Mouse (Mus musculus) kidney, adult 2 months (tissue): ENCODE data around the gene Eif6. TPM values are rescaled to one million over a fixed set of nuclear protein-coding genes. Genes with fewer than 3 reads are reported as not detected.

Experiments used
- DNase-seq: peaks from one replicate; pipeline ENCODE4 v3.0.0; 2021
- H3K27ac ChIP-seq: fragments of 200-500 bp; 2 replicates; pipeline ENCODE4 v1.5.1; 2012; ENCODE audit warnings: low read depth, low read length, control low read depth, inconsistent platforms; ENCODE audit not compliant: insufficient read depth
- H3K27me3 ChIP-seq: fragments of 200-500 bp; replicated peaks from 2 replicates; pipeline ENCODE4 v1.6.1; 2012; ENCODE audit warnings: mild to moderate bottlenecking, moderate library complexity, low read length, inconsistent platforms; ENCODE audit not compliant: control insufficient read depth, insufficient read depth
- H3K36me3 ChIP-seq: fragments of 200-500 bp; 2 replicates; pipeline ENCODE4 v1.6.1; 2012; ENCODE audit warnings: mild to moderate bottlenecking, moderate library complexity, low read length, inconsistent platforms; ENCODE audit not compliant: control insufficient read depth, insufficient read depth
- H3K4me1 ChIP-seq: fragments of 200-500 bp; 2 replicates; pipeline ENCODE4 v1.6.1; 2011; ENCODE audit warnings: low read length; ENCODE audit not compliant: control insufficient read depth, insufficient read depth
- H3K4me3 ChIP-seq: fragments of 200-500 bp; 2 replicates; pipeline ENCODE4 v1.5.1; 2011; ENCODE audit warnings: mild to moderate bottlenecking, low read depth, low read length, control low read depth; ENCODE audit not compliant: insufficient read depth
- CTCF ChIP-seq: fragments of 200-500 bp; conservative IDR thresholded peaks from 2 replicates; pipeline ENCODE4 v1.5.1; 2011; ENCODE audit warnings: low read depth, mild to moderate bottlenecking, control low read depth, low read length, moderate library complexity, mixed read lengths; ENCODE audit not compliant: insufficient read depth, insufficient read length
- POLR2A ChIP-seq: fragments of 200-500 bp; IDR thresholded peaks from one replicate; pipeline ENCODE4 v1.6.1; 2011; ENCODE audit warnings: low read depth, low read length, control low read depth
- WGBS: fragments of 180-500 bp; shearing (Covaris S2); methylation state at CpG from one replicate; pipeline ENCODE4 v1.1.7; 2018; 5-methylcytosine and 5-hydroxymethylcytosine counted together
- polyA plus RNA-seq: library from polyadenylated mRNA; depleted of rRNA; stranded (reverse); fragments of >200 nt; gene quantifications from 2 replicates; pipeline ENCODE4 v1.2.3, GENCODE M21; 2012; rRNA removed

Eif6 gene
- polyA plus RNA-seq, 1 experiment, result 108 TPM

- WGBS, result 75% methylated on average over 4 of the region's 4 CpGs
- TF ChIP-seq POLR2A (no peak), CTCF (no peak)
- DNase-seq, result no peak
- Histone ChIP-seq H3K4me1 (0 out of 2 replicates have a peak, but pooled peaks cover 2% of the 10 kb centered on the region), H3K27ac (no peak overlapping the region), H3K36me3 (no peaks in the 10 kb centered on the region), H3K4me3 (no peak overlapping the region), H3K27me3 (peaks cover 2% of the 10 kb centered on the region; the same call in 1 of the 2 replicates)
These were observed 49.1 kb downstream of the Eif6 start for GRCm38 (mm10) chr2:155777688-155777985.

GRCm38 (mm10) chr2:155776824-155777687 lies 49.7 kb downstream of the Eif6 start:
- 52% methylated on average over 10 of the region's 10 CpGs for WGBS
- 0 out of 2 replicates have a peak, but pooled peaks cover 2% of the 10 kb centered on the region for H3K4me1 ChIP-seq
- H3K4me3 ChIP-seq, result no peak overlapping the region
- DNase-seq, result no peak
- peaks cover 2% of the 10 kb centered on the region; the same call in 1 of the 2 replicates for H3K27me3 ChIP-seq
- TF ChIP-seq POLR2A (no peak), CTCF (no peak)
- no peak overlapping the region for H3K27ac ChIP-seq
- H3K36me3 ChIP-seq, result no peaks in the 10 kb centered on the region

GRCm38 (mm10) chr2:155775685-155776263 lies 51.0 kb downstream of the Eif6 start:
- TF ChIP-seq POLR2A (no peak), CTCF (no peak)
- Histone ChIP-seq H3K36me3 (no peaks in the 10 kb centered on the region), H3K27me3 (peaks cover 2% of the 10 kb centered on the region; the same call in 1 of the 2 replicates), H3K4me1 (0 out of 2 replicates have a peak, but pooled peaks cover 2% of the 10 kb centered on the region), H3K4me3 (peak overlapping the region; percentile 14; the same call in 1 of the 2 replicates), H3K27ac (no peak overlapping the region)
- 3% methylated on average over 44 of the region's 44 CpGs for WGBS
- peak; percentile 34 for DNase-seq

- WGBS, result 17% methylated on average over 100 of the region's 100 CpGs
These were observed 51.6 kb downstream of the Eif6 start, which contains the start of gene Mmp24 for GRCm38 (mm10) chr2:155774927-155775684. Mmp24 (plus strand) TSS chr2:155775342.

GRCm38 (mm10) chr2:155774261-155774926 lies 52.3 kb downstream of the Eif6 start:
- TF ChIP-seq POLR2A (no peak), CTCF (no peak)
- H3K27ac ChIP-seq, result no peak overlapping the region
- peaks cover 2% of the 10 kb centered on the region; the same call in 1 of the 2 replicates for H3K27me3 ChIP-seq
- no peaks in the 10 kb centered on the region for H3K36me3 ChIP-seq
- no peak for DNase-seq
- 0 out of 2 replicates have a peak, but pooled peaks cover 2% of the 10 kb centered on the region for H3K4me1 ChIP-seq
- H3K4me3 ChIP-seq, result no peak overlapping the region
- WGBS, result 58% methylated on average over 11 of the region's 11 CpGs

More at GRCm38 (mm10) chr2:155774927-155775684, 51.6 kb downstream of the Eif6 start, which contains the start of gene Mmp24:
- Histone ChIP-seq H3K36me3 (no peaks in the 10 kb centered on the region), H3K4me3 (peak within 1 kb of the TSS; percentile 14; the same call in 1 of the 2 replicates), H3K27ac (no peak within 1 kb of the TSS), H3K4me1 (0 out of 2 replicates have a peak, but pooled peaks cover 2% of the 10 kb centered on the region), H3K27me3 (peaks cover 2% of the 10 kb centered on the region; the same call in 1 of the 2 replicates)
- TF ChIP-seq POLR2A (no peak), CTCF (no peak)
- no peak for DNase-seq

GRCm38 (mm10) chr2:155773664-155774063 lies 53.1 kb downstream of the Eif6 start:
- TF ChIP-seq POLR2A, result no peak
- TF ChIP-seq CTCF, result no peak
- Histone ChIP-seq H3K27me3 (peaks cover 2% of the 10 kb centered on the region; the same call in 1 of the 2 replicates), H3K36me3 (no peaks in the 10 kb centered on the region), H3K4me1 (0 out of 2 replicates have a peak, but pooled peaks cover 2% of the 10 kb centered on the region), H3K4me3 (no peak overlapping the region), H3K27ac (no peak overlapping the region)
- DNase-seq, result no peak
- 64% methylated on average over 4 of the region's 4 CpGs for WGBS

Other genes starting within 250 kb of the Eif6 start
- gene Gss, start 234.1 kb downstream of the Eif6 start, polyA plus RNA-seq, result 248 and 308 TPM in 2 replicates
- 0.05 TPM in 1 of 2 replicates, not detected in the other for gene Myh7b, start 215.7 kb downstream of the Eif6 start, polyA plus RNA-seq
- gene Trpc4ap, start 134.5 kb downstream of the Eif6 start, polyA plus RNA-seq, result 110 and 141 TPM in 2 replicates
- 44.9 and 53.7 TPM in 2 replicates for gene Edem2, start 97.5 kb downstream of the Eif6 start, polyA plus RNA-seq
- gene Gm17581, start 91.1 kb downstream of the Eif6 start, polyA plus RNA-seq, result not detected in 2 replicates
- gene Procr, start 75.8 kb downstream of the Eif6 start, polyA plus RNA-seq, result 3.6 and 3.9 TPM in 2 replicates
- gene Mmp24, start 51.6 kb downstream of the Eif6 start, polyA plus RNA-seq, result 0.12 and 0.14 TPM in 2 replicates
- gene BC029722, start 7.5 kb downstream of the Eif6 start, polyA plus RNA-seq, result 56.4 and 69.9 TPM in 2 replicates
- 0.03 TPM in 1 of 2 replicates, not detected in the other for gene Fam83c, start 7.9 kb upstream of the Eif6 start, polyA plus RNA-seq
- gene Uqcc1, start 103.4 kb upstream of the Eif6 start, polyA plus RNA-seq, result 64.1 and 74.9 TPM in 2 replicates
- not detected in 2 replicates for gene Gm15557, start 113.8 kb upstream of the Eif6 start, polyA plus RNA-seq
- gene Gdf5, start 118.4 kb upstream of the Eif6 start, polyA plus RNA-seq, result 0.29 and 0.41 TPM in 2 replicates
- gene Cep250, start 129.5 kb upstream of the Eif6 start, polyA plus RNA-seq, result 6.6 and 6.9 TPM in 2 replicates
- 2.6 and 2.9 TPM in 2 replicates for gene 6430550D23Rik, start 181.1 kb upstream of the Eif6 start, polyA plus RNA-seq
- 327 and 345 TPM in 2 replicates for gene Ergic3, start 181.1 kb upstream of the Eif6 start, polyA plus RNA-seq
- 0.38 and 0.67 TPM in 2 replicates for gene Fer1l4, start 226.0 kb upstream of the Eif6 start, polyA plus RNA-seq
- 3.3 and 3.6 TPM in 2 replicates for gene Spag4, start 238.2 kb upstream of the Eif6 start, polyA plus RNA-seq